Mouse (Mus musculus) layer of hippocampus, postnatal 25 days (tissue): ENCODE results near the gene Cdh12. TPM values are rescaled to one million over a fixed set of nuclear protein-coding genes. Genes with fewer than 3 reads are reported as not detected.
A peak's percentile ranks its signal among the peaks of the same experiment; 100 is the strongest.
"Not testable (repeated sequence)": the region's sequence is repeated elsewhere in the genome, so short reads cannot be mapped to it uniquely, and the experiment has no call there.

Experiments used
- DNase-seq, 2 experiments: peaks; one replicate each; pipeline ENCODE4 v3.0.0; 2022; ENCODE audit warnings: mixed read lengths in 2 of 2, low spot score in 1 of 2; ENCODE audit errors: extremely low spot score in 1 of 2
- total RNA-seq, 2 experiments: library from RNA; stranded (reverse); gene quantifications; 2 replicates each; pipeline ENCODE4 v1.2.3; 2021

Gene Cdh12
- 10 to 100 TPM; 22.8 to 23.2 TPM for total RNA-seq

DNA sequence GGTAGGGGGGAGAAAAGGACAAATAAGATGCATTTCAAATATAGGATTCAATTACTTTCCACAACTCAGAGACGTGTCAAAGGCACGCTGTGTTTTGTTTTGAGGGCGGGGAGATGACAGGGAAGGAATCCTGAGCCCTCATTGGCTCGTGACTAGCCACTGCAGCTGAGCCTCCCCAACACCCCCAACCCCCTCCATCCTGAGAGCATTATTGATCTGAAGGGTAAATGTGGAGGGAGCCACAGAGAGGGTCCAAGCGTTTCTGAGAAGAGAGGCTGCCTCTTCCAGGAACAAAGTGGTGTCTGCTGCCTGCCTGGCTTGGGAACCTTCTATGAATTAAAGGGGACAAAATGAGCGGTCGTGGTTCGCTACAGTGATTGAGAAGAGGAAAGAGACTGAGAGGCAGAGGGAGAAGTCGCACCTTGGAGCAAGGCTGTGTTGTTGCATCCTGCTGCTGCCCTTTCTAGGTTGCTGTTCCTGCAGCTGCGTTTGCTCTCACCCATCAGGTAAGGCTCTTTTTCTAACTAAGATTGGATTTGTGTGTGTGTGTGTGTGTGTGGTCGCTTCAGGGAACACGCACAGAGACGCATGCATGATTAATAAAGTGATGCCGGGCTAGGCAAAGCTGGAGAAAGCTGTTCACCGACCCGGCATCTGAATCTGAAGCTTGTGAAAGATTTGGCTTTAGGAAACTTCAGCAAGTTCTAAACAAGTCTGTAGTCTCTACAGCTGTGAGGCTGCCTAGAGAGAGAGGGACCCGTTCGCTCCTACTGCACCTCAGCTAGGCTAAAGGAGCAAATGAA, at the start of gene Cdh12:
TSS of gene Cdh12 (plus strand) at position 405 of the 803 bp plus-strand sequence.
- DNase-seq, result peak; percentile 29 to 31

GRCm38 (mm10) chr15:20403596-20403995, 45.5 kb upstream of the Cdh12 start:
- no peak for DNase-seq

- DNase-seq, result no peak
These were observed 35.7 kb upstream of the Cdh12 start for GRCm38 (mm10) chr15:20413397-20413796.

DNA sequence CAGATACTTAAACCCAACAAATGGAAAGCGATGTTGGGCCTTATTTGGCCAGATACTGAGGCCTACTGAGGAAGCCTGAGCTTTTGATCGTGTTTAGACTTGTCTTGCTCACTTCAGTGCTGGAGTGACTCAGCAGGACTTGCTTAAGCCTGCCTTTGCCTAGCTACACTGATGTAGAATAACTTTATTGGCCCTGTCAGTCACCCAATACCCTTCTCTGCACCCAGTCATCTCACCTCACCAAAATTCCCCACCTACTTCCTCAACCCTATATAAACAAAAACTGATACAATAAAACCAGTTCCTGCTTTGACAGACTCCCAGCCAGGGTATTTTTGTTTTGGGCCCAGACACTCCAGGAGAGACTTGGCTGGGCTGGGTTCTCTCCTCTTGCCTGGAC, 12.7 kb upstream of the Cdh12 start:
- no peak for DNase-seq

GRCm38 (mm10) chr15:20450558-20450957, 1.5 kb downstream of the Cdh12 start:
- DNase-seq, result no peak

- no peak for DNase-seq
These were observed 9.4 kb downstream of the Cdh12 start for GRCm38 (mm10) chr15:20458508-20458907.

DNA sequence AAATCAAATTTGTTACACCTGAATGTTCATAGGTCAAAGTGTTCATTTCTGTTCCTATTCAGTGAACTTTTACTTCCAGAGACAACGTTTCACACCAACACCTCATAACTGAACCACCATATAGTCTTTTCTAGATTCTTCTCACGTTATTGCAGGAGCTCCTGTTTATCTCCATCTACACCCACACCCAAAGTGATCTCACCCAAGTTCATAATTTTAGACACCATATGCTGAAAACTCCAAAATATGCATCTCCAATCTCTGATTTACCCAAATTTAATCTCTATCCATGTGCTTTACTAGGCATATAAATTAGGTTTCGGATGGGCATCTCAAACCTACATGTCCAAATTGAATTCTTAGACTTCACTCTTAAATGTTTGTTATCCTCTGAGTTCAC, 13.4 kb downstream of the Cdh12 start:
- DNase-seq, result no peak

DNA sequence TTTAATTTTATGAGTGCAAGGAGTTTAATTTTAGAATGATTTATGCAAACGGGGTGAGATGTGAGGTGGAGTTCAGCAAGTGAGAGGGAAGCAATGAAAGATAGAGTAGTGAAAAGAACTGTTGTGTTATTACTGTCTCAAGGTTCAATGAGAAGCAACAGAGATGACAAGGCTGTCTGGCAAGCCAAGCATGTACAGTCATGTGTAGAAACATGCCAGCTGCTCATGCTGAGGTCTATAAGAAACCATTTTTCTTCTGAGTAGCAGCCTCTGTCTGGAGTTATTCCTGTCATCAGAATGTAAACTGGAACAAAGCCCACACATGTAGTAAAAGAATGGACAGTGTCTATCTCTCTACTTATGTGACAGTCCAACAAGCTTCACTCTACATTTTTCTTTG, 14.5 kb downstream of the Cdh12 start:
- no peak for DNase-seq

- DNase-seq, result no peak
These were observed 101.9 kb downstream of the Cdh12 start for GRCm38 (mm10) chr15:20550979-20551378.

DNA sequence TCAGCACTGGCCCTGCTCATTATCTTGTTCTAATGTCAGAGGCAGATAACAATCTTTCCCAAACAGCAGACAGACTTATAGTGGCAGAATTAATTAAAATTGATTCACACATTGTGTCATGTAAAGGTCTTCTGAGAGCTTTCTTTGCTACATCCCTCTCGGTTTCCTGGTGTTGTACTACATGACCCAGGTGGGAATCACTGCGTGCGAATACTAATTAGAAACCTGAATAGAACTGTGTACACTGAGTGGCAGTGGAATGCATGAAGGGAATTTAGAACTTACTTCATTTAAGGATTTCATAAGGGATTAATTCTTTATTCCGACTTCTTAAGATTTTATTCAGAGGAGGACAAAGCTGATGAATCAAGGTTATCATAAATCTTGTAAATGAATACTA, 121.9 kb downstream of the Cdh12 start:
- no peak for DNase-seq

DNA sequence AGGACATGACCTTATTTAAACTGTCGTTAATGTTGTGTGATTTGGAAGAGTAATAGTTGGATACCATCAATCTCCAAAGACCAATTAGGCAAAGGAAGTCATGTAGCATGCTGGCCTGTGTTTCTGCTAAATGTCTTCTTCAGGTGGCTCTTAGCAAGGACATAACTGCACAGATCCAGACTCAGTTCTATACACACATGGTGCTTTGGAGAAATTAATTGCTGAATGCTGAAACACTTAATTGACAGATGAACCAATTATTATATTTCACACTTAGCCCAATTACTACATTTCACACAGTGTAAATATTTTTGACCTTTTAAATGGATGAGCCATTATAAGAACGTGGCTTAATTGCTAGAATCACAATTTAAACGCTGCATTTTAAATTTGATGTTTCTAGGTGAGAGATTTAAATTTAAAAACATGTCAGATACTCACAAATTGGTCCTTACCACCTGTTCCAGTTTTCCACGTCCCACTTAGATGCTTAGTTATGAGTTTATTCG, 133.6 kb downstream of the Cdh12 start:
- DNase-seq, result no peak

GRCm38 (mm10) chr15:20591599-20591998, 142.5 kb downstream of the Cdh12 start:
- DNase-seq, result no peak

DNA sequence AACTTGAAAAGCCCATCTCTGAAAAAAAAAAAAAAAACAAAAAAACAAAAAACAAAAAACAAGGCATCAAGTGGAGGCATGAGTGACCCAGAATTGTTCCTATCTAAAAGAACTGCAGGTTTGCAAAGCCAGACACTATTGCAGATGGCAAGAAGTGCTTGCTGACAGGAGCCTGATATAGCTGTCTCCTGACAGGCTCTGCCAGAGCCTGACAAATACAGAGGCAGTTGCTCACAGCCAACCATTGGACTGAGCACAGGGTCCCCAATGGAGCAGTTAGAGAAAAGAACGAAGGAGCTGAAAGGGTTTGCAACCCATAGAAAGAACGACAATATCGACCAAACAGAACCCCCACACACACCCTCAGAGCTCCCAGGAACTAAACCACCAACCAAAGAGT, 156.7 kb downstream of the Cdh12 start:
- not testable (repeated sequence) for DNase-seq

DNA sequence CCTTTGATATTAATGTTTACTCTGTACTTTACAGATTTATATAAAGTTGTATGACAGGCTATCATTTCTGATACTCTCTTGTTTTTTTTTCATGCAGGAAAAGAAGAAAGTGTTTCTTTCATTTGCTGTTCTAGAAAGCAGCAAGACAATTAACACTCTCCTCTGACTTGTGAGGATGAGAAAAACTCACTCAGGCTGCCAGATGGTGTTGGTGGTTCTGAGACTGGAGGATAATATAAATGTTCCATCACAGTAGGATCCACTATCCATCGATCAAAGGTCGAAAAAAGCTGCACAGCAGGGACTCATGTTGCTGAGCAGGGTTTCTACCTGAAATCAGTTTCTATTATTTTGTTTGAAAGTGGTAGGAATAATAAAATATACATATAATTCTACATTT, 185.5 kb downstream of the Cdh12 start:
- no peak for DNase-seq

- DNase-seq, result no peak
These were observed 190.1 kb downstream of the Cdh12 start for GRCm38 (mm10) chr15:20639155-20639554.

DNA sequence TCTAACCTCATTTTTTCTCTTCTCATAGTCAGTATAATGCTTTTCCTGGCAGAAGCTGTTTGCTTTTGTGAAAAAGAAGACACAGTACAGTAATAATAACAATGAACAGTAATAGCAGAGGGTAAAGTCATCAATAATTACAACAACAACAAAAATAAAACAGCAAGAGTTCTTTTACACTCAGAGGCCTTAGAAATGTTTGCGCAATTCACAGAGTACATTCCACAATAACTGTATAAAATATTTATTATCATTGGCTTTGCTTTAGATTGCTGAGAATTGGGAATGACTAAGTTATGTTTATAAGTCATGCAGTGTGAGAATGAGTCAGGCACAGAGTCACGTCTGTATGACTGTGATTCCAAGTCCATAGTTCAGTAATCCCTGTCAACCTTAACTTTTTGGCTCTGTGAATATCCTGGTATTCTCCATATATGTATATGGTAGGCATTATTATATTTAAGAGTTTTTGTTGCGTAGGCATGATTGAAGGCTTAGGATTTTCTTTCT, 193.9 kb downstream of the Cdh12 start:
- DNase-seq, result no peak

DNA sequence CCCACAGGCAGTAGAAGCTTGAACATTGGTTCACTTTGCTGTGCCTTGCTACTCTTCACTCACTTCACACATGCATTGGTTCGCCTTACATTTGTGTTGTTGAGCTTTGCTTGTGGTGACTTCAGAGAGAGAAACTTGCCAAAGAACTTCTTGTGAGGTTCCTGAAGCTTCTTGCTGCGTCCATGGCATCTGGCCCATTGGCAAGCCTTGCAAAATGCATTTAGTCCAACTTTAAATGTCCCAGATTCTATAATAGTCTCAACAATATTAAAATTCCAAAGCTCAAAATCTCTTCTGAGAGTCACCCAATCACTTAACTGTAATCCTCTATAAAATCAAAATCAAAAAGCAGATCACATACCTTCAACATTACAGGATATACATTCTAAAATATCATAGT, 211.2 kb downstream of the Cdh12 start:
- DNase-seq, result no peak

DNA sequence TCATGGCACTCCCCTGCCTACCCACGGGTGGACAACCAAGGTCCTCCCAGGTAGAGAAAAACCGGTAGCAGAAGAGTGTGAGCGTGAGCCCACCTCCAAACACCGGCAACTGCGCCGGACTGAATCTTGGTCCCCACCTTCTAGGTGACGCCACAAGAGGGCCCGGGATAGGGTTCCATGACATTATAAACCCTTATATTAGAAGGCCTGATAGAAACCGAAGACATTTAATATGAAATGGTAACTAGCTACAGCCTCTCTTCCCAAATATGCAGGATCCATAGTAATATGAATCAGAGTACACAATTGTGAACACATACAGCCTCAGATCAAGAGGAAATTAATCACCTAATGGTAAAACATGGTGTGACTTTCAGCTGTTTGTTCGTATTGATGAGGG, 217.6 kb downstream of the Cdh12 start, which contains the start of gene Acot10:
TSS of gene Acot10 (minus strand) at position 101 of the 400 bp plus-strand sequence.
- no peak for DNase-seq

GRCm38 (mm10) chr15:20667350-20667749, 218.3 kb downstream of the Cdh12 start:
- no peak for DNase-seq

DNA sequence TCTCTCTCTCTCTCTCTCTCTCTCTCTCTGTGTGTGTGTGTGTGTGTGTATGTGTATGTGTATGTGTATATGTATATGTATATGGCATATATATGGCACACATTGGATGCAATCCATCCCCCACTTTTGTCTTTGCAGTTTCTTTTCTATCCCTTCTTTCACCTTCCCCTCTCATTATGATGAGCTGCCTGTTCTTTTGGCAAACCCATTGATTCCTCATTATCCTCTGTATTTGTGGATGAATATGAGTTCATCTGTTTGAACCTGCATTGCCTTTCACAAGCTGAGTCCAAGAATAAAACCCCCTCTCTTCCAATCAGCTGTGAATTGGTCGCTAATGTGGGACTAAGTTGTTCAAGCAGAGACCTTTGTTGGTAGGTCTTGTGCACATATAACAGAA, 218.9 kb downstream of the Cdh12 start:
- DNase-seq, result no peak

GRCm38 (mm10) chr15:20669507-20669906, 220.4 kb downstream of the Cdh12 start:
- DNase-seq, result not testable (repeated sequence)

DNA sequence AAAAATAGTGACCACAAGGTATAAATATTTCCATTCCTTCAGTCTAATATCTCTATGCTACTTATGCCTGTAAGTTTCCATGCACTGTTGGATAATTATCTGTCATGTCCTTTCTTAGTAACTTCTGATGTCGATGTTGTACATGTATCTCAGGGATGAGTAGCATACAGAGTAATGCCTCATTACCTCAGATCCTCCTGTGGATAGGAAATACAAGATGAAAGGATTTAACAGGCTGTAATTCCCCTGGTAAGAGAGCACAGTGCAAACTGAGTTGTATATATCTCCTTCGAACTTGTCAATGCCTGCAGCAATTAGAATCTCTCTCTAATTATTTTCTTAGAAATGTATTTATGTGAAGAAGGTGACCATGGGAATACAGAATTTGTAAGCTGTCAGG, 233.7 kb downstream of the Cdh12 start:
- DNase-seq, result no peak
